In genomic region chr10:119641011-119641410, GRCm38 (mm10) we compare ENCODE assay signal across 24 mouse cellular contexts.
A peak's percentile ranks its signal among the peaks of the same experiment; 100 is the strongest.
DNase-seq lines count a peak whose midpoint lies in the region; ATAC-seq lines count a peak whose summit lies in the region.
"Had no signal": no experiment of that assay in that cellular context is flagged by ENCODE, and none has a peak within 500 bp of the region (broad histone marks: within the 10 kb centered on the region; RNA-seq: fewer than 3 reads in every experiment).

No protein-coding gene starts in this region.

- peak; percentile 64; the same call in 1 of the 2 replicates for ATAC-seq in midbrain, embryonic 11.5 days (ENCODE audit: low FRiP score)
- ATAC-seq in midbrain, embryonic 14.5 days (ENCODE audit: low FRiP score, low TSS enrichment), result no peak
- ATAC-seq in hindbrain, embryonic 15.5 days (ENCODE audit: low FRiP score, low read depth), result no peak
- ATAC-seq: intestine, embryonic 15.5 days; liver, postnatal 0 days; lung, postnatal 0 days had no signal

- 67% methylated on average over 12 of the region's 12 CpGs for WGBS in midbrain, embryonic 11.5 days
- WGBS in midbrain, embryonic 14.5 days, result 60% methylated on average over 12 of the region's 12 CpGs
- 68% methylated on average over 12 of the region's 12 CpGs for WGBS in embryonic facial prominence, embryonic 10.5 days
- 49% methylated on average over 12 of the region's 12 CpGs for WGBS in hindbrain, embryonic 15.5 days

- DNase-seq in midbrain, embryonic 11.5 days (ENCODE audit: low spot score, missing footprints), result no peak
- no peak for DNase-seq in midbrain, embryonic 14.5 days
- peak; percentile 23 for DNase-seq in embryonic facial prominence, embryonic 10.5 days (ENCODE audit: low spot score)
- DNase-seq in retina, embryonic 14.5 days (ENCODE audit: low spot score), result peak; percentile 32
- no peak for DNase-seq in Muller cell, postnatal 12 days (ENCODE audit: inconsistent ontology term)
- DNase-seq in adipocyte (ENCODE audit: low spot score), result no peak
- DNase-seq: adrenal gland, postnatal 10 days; B cell, adult 2 months; cerebellum, adult 2 months; kidney, adult 8-10 months; kidney, postnatal 10 days; liver, postnatal 0 days; right cerebral cortex, adult 18-20 months; thymus, adult 2 months had no signal

- H3K4me2 ChIP-seq in midbrain, embryonic 11.5 days, result no peak overlapping the region
- H3K4me2 ChIP-seq in midbrain, embryonic 14.5 days (ENCODE audit: low read length), result no peak overlapping the region
- H3K4me2 ChIP-seq in hindbrain, embryonic 15.5 days, result peak overlapping the region; percentile 22
- H3K4me2 ChIP-seq: embryonic facial prominence, embryonic 12.5 days; intestine, embryonic 15.5 days; limb, embryonic 12.5 days; liver, embryonic 11.5 days; neural tube, embryonic 12.5 days had no signal

- no peaks in the 10 kb centered on the region for H3K36me3 ChIP-seq in midbrain, embryonic 11.5 days (ENCODE audit: control insufficient read depth, insufficient read depth, low read length)
- H3K36me3 ChIP-seq in midbrain, embryonic 14.5 days (ENCODE audit: control insufficient read depth, insufficient read depth, low read length), result no peaks in the 10 kb centered on the region
- H3K36me3 ChIP-seq in embryonic facial prominence, embryonic 10.5 days (replicated peaks), result no peaks in the 10 kb centered on the region
- H3K36me3 ChIP-seq in hindbrain, embryonic 15.5 days, result no peaks in the 10 kb centered on the region
- H3K36me3 ChIP-seq: embryonic facial prominence, embryonic 12.5 days; G1E; heart, embryonic 10.5 days; intestine, embryonic 15.5 days; limb, embryonic 12.5 days; neural tube, embryonic 12.5 days had no signal

- no peak overlapping the region for H3K27ac ChIP-seq in midbrain, embryonic 11.5 days (ENCODE audit: low read depth, low read length)
- H3K27ac ChIP-seq in midbrain, embryonic 14.5 days (replicated peaks; ENCODE audit: low read depth, low read length), result no peak overlapping the region
- no peak overlapping the region for H3K27ac ChIP-seq in embryonic facial prominence, embryonic 10.5 days (replicated peaks)
- no peak overlapping the region for H3K27ac ChIP-seq in hindbrain, embryonic 15.5 days (replicated peaks)
- H3K27ac ChIP-seq: embryonic facial prominence, embryonic 12.5 days; heart, embryonic 10.5 days; intestine, embryonic 15.5 days; limb, embryonic 12.5 days; neural tube, embryonic 12.5 days had no signal

- no peaks in the 10 kb centered on the region for H3K27me3 ChIP-seq in midbrain, embryonic 11.5 days (ENCODE audit: control insufficient read depth, insufficient read depth, low read length)
- no peaks in the 10 kb centered on the region for H3K27me3 ChIP-seq in midbrain, embryonic 14.5 days (ENCODE audit: control insufficient read depth, insufficient read depth, low read length)
- no peaks in the 10 kb centered on the region for H3K27me3 ChIP-seq in embryonic facial prominence, embryonic 10.5 days (replicated peaks; ENCODE audit: low read depth, poor library complexity, severe bottlenecking)
- no peaks in the 10 kb centered on the region for H3K27me3 ChIP-seq in hindbrain, embryonic 15.5 days
- H3K27me3 ChIP-seq: CH12.LX; embryonic facial prominence, embryonic 12.5 days; intestine, embryonic 15.5 days; limb, embryonic 12.5 days; neural tube, embryonic 12.5 days had no signal

- no peak overlapping the region for H3K4me3 ChIP-seq in midbrain, embryonic 11.5 days (ENCODE audit: low read depth, low read length)
- no peak overlapping the region for H3K4me3 ChIP-seq in midbrain, embryonic 14.5 days (replicated peaks; ENCODE audit: low read depth, low read length)
- H3K4me3 ChIP-seq in embryonic facial prominence, embryonic 10.5 days, result no peak overlapping the region
- H3K4me3 ChIP-seq in hindbrain, embryonic 15.5 days, result no peak overlapping the region
- H3K4me3 ChIP-seq: embryonic facial prominence, embryonic 12.5 days; heart, embryonic 10.5 days; intestine, embryonic 15.5 days; limb, embryonic 12.5 days; neural tube, embryonic 12.5 days had no signal

- H3K9me3 ChIP-seq in midbrain, embryonic 11.5 days (ENCODE audit: control insufficient read depth, low read length), result no peaks in the 10 kb centered on the region
- no peaks in the 10 kb centered on the region for H3K9me3 ChIP-seq in midbrain, embryonic 14.5 days (ENCODE audit: control insufficient read depth, low read length)
- no peaks in the 10 kb centered on the region for H3K9me3 ChIP-seq in embryonic facial prominence, embryonic 10.5 days
- H3K9me3 ChIP-seq in hindbrain, embryonic 15.5 days, result no peaks in the 10 kb centered on the region
- H3K9me3 ChIP-seq: embryonic facial prominence, embryonic 12.5 days; heart, embryonic 10.5 days; intestine, embryonic 15.5 days; limb, embryonic 12.5 days; neural tube, embryonic 12.5 days had no signal

- no peaks in the 10 kb centered on the region for H3K4me1 ChIP-seq in midbrain, embryonic 11.5 days (ENCODE audit: control insufficient read depth, insufficient read depth, low read length)
- peaks cover 15% of the 10 kb centered on the region; the same call in 1 of the 2 replicates for H3K4me1 ChIP-seq in midbrain, embryonic 14.5 days (ENCODE audit: control insufficient read depth, insufficient read depth, low read length)
- peaks cover 31% of the 10 kb centered on the region for H3K4me1 ChIP-seq in embryonic facial prominence, embryonic 10.5 days
- H3K4me1 ChIP-seq in hindbrain, embryonic 15.5 days (replicated peaks), result peaks cover 22% of the 10 kb centered on the region
- H3K4me1 ChIP-seq: intestine, embryonic 15.5 days had no signal

- H3K9ac ChIP-seq in midbrain, embryonic 11.5 days (ENCODE audit: low read length), result no peak overlapping the region
- no peak overlapping the region; the same call in 1 of the 2 replicates for H3K9ac ChIP-seq in midbrain, embryonic 14.5 days (replicated peaks; ENCODE audit: low read length)
- no peak overlapping the region for H3K9ac ChIP-seq in hindbrain, embryonic 15.5 days
- H3K9ac ChIP-seq: embryonic facial prominence, embryonic 12.5 days; intestine, embryonic 15.5 days; limb, embryonic 12.5 days; liver, postnatal 0 days; neural tube, embryonic 12.5 days had no signal

Comparison
In these comparisons a context has a peak if more than half of its experiments do, and no peak if none do; other contexts are left out.
1. DNase-seq: peak in embryonic facial prominence, embryonic 10.5 days (single experiment) and retina, embryonic 14.5 days (single experiment); none in midbrain, embryonic 11.5 days (single experiment), midbrain, embryonic 14.5 days (single experiment), Muller cell, postnatal 12 days (single experiment) and adipocyte (single experiment).